Mouse (Mus musculus) thymus, postnatal 10 days (tissue): ENCODE measurements around the gene Ubtf.

ENCODE experiments used
- DNase-seq, 2 experiments: peaks; one replicate each; pipeline ENCODE4 v3.0.0; 2021; ENCODE audit warnings: low spot score in 2 of 2

The Ubtf gene

DNA sequence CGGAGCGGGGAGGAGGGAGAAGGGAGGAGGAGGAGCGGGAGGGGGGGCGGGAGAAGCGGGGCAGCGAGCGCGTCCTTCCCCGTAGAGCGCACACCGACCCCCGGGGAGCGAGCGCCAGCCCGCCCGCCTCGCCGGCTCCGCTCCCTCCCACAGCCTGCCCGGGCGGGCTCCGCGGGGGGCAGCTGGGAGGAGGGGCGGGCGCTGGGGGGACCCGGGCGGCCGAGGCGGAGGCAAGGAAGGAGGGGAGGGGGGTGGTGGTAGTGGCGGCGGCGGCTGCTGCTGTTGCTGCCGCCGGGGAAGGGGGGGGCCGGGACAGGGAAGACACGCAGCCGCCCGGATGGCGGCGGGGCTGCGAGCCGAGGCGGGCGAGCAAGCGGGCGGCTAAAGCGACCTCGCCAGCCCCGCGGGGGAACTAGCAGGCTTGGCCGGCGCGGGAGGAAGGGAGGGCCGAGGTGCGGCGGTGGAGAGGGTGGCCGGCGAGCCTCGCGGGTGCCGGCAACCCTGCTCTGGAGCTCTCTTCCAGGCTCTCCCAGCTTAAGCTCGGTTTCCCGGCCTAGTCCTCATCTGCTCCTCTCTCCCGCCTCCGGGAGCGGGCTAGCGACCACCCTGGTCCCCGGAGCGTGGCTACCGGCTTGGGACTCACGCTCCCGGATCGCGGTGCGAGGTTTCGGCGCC is 1.5 kb downstream of the Ubtf start:
- DNase-seq = peak; percentile 77

DNA sequence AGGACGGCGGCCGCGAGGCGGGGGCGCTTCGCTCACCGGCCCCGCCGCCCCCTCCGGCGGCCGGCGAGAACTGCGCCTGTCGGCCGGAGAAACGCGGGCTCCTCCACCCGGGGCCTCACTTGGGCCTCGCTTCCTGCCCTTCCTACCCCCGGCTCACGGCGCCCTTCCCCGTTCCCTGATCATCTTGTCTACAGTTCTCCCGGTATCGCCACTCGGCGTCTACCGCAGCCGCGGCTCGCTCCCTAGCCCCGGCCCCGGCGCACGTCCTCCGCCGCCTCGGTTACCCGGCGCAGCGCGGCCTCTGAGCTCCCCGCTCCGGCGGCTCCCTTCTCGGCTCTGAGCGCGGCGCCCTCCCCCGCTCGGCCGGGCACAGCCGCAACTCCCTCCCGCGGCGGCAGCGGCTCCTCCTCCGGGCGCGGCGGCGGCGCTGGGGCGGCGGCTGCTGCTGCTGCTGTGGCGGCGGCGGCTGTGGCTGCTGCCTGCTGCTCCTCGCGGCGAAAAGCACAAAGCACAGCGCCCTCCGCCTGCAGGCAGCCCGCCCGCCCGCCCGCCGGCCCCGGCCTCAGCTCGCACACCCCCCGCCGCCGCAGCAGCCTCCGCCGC is 2.1 kb downstream of the Ubtf start:
- DNase-seq = peak; percentile 72 to 73

DNA sequence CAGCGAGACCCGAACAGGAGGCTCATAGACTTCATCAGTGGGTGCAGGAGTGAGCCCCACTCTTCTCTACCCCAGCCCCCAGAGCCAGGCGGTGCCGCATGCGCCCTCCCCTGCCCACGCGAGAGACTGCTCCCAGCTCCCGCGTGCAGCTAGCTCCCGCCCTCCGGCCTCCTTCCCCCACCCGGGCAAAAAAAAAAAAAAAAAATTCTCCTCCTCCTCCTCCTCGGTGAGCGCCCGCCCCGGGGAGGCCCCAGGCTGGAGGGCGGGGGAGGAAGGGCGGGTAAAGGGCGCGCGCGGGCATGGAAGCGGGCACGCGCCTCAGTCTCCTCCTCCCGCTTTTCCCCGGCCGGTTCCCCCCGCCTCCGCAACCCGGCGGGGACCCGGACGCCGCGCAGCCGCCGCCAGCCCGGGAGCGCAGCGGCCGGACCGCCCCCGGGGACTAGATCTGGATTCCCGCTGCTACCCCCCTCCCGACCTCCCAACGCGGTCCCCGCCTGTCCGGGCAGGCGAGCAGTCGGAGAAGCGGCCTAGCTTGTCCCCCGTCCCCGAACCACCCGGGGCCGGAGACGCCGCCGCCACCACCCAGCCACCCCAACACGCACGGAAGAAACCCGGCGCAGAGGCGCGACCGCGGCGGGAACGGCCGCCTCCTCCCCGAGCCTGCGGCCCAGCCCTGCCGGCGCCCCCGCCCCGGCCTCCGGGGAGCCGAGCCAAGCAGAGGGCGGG is 2.8 kb downstream of the Ubtf start:
- DNase-seq = peak; percentile 92

DNA sequence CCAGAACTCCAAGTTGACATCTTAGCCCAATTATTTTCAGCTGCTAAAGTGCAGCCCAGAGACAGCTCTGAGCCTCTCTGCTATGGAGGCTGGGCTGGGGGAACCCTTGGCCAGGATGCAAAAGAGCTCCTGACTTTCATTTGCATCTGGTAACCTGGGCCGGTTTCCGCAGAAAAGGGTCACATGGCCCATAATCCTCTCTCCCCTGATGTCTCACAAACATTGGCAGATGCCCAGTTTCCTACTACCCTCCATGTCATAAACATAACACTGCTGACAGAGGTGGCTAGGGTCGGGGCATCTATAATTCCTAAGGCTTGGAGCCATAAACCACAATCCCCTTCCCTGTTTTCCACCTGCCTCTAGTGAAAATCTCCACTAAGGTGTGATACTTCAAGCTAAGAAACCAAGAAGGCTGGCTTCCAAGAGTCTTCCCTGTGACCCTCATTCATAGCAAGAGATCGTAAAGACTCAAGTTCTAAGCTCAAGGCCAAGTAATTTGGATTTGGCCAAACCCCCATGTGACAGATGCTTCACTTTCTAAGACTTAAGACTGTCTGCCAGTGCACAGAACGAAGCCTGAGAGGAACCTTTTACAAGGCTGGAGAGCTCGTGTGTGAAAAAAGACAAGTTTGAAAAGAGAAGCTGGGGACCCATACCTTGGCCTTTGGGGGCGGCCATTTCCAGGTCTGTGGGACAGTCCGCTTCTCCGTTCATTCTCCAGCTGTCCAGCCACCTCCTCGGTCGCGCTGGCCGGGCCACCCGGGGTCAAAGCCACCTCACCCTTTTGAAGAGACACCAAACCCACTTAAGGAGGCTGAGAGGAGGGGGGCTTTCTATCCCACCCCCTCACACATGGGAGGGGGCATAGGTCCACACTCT is 3.6 kb downstream of the Ubtf start:
- no peak for DNase-seq

DNA sequence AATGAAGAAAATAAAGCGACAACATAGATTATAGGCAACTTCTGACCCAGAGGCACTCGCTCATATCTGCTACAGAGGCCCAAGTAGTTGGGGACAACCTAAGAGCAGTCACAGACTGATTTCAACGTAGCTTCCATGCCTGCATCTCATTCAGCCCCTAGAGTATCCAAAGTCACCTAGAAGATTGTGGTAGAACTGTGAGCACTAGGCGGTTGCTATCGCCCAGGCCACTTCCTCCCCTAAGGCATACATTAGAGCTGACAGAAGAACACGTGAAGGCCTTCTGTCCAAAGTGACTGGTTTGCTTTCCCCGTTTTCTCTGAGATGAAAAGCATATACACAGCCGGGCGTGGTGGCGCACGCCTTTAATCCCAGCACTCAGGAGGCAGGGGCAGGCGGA is 5.2 kb downstream of the Ubtf start:
- DNase-seq = no peak

DNA sequence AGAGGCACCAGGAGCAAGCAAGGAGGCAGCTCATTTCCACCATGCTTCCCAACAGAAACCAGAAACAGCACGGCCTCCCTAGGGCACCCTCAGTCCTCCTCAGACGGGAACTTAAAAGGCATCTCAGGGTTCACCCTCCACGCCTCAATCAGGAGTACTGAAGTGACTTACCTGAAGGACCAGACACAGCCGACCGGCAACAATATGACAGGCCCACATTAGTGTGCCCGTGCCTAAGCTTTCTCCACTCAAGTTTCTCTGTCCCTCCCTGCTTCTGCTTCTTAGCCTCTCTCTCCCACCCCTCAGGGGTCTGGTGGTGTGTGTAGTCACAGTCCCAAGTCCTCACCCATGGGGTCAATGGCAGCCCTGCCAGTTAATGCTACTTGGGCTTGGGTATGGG is 7.0 kb downstream of the Ubtf start:
- no peak for DNase-seq

DNA sequence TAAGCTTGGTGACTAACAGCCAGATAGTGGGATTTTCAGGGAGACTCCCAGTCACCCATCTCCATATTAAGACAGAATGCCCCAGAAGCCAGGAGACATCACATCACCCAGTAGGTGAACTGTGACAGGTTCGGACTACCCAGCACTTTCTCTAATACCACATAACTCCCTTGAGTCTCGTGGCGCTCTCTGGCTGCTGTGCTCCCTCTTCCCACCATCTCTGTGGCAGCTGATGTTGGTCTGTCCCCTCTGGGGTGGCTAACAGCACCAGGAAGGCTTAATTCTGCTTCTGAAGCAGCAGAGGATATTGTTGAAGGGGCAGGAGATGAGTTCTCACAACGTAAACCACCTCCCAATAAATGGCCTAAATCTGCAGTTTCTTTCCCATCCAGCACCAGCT is 7.6 kb downstream of the Ubtf start:
- DNase-seq = no peak

DNA sequence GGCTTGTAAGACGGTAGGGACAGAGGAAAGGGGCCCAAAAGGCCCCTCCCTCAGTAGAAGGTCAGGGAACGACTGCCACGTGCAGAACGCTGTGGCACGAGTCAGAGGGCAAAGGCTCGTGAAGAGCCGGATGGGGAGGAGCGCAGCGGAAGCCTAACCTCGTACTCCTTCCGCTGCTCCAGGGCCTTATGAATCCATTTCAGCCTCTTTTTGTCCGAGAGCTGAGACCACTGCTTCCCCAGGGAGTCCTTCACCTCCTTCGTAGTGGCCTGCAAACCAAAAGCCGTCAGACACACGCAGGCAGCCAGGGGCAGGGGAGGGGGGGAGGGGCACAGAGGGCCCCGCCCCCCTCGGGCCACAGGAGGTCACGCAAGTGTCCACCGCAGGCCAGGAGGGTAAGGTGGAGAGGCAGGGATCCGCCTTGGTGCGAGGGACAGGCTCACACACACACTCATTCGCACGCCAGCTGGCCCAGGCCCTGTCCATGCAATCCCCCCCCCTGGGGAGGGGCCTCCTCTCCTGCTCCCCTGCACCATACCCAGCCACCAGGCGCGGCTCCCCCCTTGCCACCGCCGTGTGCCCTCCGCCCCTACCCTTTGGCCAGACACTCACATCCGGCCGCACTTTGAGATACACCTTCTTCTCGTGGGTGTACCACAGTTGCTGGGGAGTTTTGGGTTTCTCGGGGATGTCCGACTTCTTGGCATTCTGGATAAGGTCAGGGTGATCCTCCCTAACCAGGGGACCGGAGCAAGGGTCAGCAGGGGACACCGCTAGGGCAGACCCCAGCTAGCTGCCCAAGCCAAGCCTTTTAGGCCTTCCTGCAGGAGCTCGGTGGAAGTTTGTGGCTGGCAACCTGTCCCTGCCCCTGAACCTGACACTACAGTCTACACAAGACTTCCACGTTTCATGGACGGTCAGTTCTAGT is 8.5 kb downstream of the Ubtf start:
- DNase-seq = no peak

DNA sequence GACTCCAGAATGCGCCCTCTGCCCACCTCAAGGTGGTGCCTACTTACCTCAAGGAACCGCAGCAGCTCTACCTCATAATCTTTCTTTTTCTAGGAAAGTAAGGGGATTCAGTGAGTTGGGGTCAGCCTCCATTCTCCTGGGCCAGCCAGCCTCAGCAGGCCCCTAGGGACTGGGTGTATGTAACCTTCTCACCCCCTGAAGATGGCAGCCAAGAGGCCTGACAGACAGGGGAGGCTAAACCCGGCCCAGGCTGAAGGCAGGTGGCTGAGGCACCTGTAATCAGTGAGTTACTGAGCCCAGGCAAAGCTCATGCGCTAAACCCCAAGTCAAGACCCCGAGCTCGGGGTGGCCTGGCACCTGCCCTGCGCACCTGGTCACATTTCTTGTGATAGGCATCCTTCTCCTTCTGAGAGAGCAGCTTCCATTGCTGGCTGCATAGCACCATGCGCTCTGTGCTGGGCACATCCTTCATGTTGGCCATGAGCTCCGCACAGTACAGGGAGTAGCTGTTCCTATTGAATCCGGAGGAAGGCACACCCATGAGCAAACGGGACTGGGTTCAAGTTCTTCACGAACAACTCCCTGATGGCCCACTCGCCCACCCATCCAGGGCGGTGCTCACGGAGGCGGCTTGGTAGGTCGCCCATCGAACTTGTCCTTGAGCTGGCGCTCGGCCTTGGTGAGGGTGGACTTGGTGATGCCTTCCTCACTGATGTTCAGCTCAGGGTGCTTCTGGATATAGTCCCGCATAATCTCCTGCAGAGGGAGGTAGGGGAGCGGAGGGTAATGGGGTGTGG is 9.5 kb downstream of the Ubtf start:
- no peak for DNase-seq

DNA sequence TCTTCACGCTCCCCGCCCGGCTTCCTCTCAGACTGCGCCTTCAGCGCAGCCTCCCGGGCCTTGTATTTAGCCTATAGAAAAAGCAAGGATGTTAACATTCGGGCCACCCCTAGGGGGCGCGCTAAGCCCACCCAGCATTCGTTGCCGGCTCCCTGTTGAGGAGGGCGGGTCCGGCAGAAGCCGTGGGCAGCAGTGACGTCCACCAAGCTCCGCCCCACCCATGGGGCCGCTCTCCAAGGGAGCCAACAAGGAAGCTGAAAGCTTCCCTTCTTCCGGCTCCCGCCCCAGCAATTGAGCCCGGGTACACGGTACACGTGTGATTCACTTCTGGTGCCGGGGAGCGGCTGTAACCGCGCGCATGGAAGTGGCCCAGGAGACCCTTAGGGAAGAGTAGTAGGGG is 10.6 kb downstream of the Ubtf start:
- DNase-seq = peak; percentile 92 to 96

DNA sequence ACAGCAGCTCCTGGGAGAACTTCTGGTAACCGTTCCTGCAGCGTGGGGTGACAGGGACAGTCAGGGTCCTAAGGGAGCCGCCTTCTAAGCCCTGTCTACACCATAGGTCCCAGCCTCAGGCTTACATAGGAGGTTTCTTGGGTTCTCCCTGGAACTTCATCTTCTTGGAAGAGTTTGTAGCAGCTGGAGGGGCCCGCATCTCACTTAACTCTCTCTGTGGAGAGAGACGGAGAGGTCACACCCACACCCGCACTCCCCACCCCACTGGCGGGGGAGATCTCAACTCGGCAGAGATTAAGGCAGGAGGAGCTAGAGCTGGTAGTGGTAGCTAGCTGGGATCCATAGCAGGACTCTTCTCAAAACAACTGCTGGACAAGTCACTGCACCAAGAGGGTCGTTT is 11.4 kb downstream of the Ubtf start:
- no peak for DNase-seq

DNA sequence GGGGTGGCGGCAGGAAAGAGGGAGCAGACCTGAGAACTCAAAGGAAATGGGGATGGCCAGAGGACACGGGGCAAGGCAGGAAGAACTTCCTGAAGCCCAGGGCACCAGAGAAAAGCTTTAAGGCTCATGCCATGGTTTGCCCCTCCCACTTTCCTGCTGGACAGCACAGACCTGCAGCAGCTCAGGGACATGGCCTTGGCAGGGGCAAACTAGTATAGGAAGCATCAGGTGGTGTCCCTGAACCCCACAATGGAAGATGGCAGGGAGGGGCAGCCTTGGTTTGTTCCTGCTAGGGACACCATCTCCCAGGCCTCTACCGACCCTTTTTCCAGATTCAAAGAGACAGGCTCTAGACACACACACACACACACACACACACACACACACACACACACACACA is 14.2 kb downstream of the Ubtf start:
- no peak for DNase-seq

DNA sequence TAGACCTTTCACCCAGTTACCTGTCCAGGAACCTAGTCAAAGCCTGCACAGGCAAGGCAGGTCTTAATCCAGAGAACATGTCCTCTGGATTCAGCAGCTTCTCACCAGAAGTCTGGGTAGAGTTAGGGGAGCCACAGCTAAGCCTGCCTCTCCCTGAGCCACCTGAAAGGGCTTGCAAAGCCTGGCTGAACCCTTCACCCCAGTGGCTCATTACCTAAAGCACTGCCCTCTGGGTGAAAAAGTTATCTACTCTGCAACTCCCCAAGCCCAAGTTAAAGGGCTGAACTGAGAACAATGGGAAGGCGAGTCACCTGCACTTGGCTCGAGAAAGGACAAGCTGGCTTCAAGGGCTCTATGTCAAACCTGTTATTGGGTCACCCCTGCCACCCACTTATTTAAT is 15.4 kb downstream of the Ubtf start:
- no peak for DNase-seq

DNA sequence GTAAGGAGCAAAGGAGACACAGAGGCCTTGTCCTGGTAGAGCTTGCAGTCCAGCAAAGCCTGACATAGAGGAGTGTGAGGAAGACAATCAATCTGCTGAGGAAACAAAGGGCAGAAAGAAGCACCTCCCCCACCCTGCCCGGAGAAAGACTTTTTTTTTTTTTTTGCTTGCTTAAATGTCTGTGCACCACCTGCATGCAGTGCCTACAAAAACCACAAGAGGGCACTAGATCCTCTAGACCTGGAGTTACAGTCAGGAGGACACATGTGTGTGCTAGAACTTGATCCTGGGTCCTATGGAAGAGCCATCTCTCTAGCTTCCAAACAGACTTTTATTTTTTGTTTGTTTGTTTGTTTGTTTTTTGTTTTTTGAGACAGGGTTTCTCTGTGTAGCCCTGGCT is 19.7 kb downstream of the Ubtf start:
- peak; percentile 74 to 83 for DNase-seq

DNA sequence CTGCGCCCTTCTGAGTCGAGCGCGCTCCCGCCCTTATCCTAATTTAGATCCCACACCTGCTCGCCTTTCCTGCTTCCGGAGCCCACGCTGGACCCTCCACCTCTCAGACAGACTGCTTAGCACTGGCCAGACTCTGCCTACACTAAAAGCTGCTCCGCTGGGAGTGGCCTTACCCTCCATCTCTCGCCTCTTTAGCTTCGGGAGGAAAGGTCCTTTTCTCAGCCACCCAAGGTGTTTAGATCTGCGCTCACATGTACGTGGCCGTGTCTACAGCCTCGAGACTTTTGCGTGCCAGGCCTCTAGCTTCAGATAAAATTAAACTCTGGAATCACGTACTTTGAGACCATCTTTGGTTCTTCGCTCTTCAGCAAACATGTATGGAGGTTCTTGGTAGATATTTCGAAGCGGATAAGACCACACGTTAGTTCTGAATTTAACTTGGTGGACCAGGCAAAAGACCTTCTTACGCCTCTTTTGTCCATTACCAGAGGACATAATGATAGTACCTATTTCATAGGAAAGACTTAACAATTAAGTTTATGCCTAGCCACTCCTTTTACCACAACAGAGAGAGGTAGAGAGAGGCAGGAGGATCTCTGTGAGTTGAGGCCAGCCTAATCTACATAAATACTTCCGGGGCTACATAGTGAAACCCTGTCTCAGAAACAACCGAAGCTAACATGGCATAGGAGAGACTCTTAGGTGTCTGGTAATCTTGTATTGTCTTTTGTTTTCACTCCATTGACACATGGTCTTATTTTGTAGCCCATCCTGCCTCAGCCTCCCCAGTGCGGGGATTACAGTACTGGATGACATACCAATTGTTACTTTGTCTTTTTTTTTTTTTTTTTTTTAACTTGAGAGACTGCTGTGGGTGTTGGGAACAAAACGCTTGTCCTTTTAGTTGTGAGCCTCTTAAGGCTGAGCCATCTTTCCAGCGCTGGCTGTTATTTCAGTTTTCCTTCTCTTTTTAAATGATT is 21.7 kb downstream of the Ubtf start:
- no peak for DNase-seq

DNA sequence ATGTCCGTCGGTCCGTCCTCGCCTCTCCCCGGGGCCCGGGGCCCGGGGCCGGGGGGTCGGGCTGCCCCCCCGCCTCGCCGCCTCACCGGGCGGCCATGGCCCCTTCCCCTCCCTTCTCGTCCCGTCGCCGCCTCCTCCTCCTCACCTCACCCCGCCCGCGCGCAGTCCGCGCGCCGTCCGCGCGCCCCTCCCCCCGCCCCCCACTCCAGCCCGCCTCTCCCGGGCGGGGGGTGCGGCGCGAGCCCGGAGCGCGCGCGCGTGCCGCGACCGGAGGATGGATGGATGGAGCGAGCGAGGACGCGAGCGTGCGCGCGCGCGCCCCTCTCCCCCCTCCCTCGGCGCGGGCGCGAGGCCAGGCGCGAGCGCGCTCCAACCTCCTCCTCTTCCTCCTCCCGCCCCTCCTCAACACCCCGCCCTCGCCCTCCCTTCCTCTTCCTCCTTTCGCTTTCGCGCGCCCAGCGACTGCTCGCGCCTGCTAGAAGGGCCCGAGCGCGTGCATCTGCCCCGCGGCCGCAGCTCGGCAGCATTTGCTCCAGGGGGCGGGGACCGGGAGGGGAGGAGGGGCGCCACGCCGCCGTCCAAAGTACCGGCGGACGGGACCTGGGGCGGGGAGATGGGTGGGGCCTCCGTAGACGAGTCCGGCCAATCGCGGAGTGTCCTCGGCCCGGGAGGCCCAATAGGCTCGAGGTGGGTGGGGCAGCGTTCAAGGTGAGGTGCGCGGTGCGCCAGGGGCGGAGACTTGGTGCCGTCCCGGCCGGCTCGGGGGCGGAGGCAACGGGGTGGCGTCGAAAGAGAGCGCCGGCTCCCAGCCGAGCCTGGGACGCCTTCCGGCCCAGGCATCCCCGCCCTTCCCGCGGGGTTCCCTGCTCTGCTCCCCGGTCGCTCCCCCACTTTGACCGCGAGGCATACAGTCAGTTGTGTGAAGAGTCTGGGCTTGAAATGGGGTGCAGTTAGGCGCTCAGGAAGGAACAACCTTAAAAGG is 22.8 kb downstream of the Ubtf start, which contains the start of gene Atxn7l3:
Gene Atxn7l3, minus strand, starts transcription at position 141 of the 982 bp plus-strand sequence.
- peak; percentile 97 to 100 for DNase-seq

DNA sequence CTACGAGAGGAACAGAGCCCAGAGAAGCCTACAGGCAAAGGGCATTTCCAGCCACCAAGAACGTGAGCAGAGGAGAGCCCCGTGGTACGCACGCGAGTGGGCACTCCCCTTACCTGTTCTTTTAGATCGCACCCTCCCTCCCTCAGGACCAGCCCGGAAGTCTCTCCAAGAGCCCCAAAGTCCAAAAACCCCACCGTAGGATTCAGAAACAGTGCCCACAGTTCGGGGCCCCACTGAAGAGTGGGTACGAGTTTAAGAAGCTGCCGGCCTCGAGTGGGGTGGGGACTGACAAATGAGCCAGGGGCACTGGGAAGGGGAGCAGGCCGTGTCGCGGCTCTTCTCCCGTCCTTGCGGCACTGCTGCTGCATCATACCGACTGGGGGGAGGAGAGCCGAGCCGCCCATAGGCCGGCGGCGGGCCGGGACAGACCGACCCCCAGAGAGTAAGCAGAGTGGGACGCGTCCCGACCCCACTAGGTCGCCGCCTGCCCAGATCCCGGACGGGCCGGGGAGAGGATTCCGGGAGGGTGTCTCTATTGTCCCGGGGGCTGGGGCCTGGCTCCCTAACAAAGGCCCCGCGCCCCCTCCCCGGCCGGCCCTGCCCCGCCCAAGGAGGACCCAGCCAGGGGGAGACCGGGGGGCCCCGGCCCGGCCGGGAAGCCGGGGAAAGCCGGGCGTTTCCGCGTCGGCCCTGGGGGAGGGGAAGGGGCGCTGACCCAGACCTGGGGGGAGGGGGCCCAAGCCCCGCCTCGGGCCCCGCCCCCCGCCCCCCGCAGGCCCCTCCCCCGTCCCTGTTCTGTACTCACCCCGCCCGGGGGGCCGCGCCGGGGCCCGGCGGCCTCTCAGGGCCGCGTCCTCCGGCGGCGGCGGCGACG is 23.7 kb downstream of the Ubtf start:
- DNase-seq = peak; percentile 71 to 72
